Mouse (Mus musculus): ENCODE measurements around the gene Spon1. TPM values are rescaled to one million over a fixed set of nuclear protein-coding genes. Genes with fewer than 3 reads are reported as not detected.
A peak's percentile ranks its signal among the peaks of the same experiment; 100 is the strongest.

The Spon1 gene
- total RNA-seq, 2 experiments from 2014 or later: 11.9 to 16.1 TPM

DNA sequence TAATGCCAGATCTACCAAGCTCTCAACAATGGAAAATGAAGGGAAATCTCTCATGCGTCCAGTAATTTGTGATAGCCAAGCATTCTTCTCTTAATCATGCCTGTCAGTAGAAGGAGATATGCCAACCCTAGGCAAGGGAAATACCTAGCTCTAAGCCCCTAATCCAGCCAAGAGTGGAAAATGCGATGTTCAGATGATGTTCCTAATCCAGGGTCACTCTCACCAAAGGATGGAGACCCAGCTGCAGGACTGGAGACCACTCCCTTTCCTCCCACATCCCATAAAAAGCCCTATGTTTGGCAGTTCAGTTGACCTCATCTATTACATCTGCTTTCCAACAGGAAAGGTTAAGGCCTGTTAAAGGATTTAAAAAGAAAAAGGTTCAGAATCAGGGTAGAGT is 62.8 kb downstream of the Spon1 start:
- no peak for DNase-seq
- intact Hi-C loops (cut with DNase I): no loop called here

DNA sequence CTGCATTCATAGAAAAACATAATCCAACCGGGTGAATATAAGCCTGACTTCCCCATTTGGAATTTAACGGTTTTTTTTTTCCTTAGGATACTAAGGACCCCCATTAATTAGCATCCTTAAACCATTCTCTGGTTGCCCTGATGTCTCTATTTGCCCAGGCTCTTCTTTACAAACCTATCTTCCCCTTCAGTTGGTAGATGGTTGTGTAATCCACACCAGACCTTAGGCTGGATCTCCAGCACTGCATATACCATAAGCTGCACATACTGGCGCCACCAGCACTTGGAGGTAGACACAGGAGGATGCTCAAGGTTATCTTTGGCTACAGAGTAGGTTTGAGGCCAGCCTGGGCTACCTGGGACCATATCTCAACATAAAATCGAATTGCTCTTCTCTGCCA is 71.4 kb downstream of the Spon1 start:
- intact Hi-C loops (cut with DNase I): no loop called here
- no peak for DNase-seq

DNA sequence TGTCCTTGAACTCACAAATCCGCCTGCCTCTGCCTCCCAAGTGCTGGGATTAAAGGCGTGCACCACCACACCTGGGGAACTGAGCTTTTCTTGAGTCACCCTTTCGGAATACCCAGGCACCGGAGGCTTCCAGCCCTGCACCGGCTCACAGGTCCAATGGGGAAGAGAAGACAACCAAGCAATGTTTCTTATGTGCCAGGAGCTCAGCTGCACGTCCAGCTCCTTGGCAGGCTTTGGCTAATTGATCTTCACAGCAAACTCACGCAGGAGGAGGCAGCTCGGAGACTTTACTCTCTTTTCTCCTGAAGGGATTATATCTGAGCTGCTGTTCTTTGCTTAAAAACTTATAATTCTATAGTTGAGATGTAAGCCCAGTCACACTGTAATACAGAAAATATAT is 73.6 kb downstream of the Spon1 start:
- intact Hi-C loops (cut with DNase I): no loop called here
- no peak for DNase-seq

- no peak for DNase-seq
- intact Hi-C loops (cut with DNase I): no loop called here
These were observed 75.7 kb downstream of the Spon1 start for GRCm38 (mm10) chr7:113841521-113841920.

DNA sequence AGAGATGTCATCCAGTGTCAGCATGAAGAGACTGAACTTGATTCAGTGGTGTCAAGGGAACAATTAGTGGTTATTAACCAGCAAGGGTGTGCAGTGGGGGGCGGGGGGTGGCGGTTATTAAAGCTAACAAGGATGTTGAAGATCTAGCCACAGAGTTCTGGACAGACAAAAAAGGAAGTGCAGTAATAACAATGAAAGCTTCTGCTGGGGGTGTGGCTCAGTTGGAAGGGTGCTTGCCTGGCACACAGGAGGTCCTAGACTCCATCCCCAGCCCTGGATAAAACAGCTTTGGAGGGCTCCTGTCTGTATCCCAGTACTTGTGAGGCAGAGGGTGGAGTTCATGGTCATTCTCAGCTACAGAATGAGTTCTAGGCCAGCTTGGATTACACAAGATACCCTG is 77.4 kb downstream of the Spon1 start:
- DNase-seq: no peak
- intact Hi-C loops (cut with DNase I): no loop called here

- DNase-seq: no peak
- intact Hi-C loops (cut with DNase I): no loop called here
These were observed 79.4 kb downstream of the Spon1 start for GRCm38 (mm10) chr7:113845191-113845590.

DNA sequence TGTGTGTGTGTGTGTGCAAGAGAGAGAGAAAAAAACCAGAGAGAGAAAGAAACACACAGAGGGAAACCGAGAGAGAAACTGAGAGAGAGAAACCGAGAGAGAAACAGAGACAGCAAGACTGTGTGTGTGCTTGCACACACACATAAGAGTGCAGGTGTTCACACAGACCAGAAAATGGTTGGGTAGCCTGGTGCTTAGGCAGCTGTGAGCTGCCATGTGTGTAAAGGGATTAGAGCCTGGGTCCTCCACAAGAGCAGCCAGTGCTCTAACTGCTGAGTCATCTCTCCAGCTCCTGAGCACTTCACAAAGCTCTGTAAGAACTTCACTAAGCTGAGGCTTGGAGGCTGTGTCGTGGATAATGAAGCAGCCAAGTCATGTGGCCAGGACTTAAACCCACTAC is 80.8 kb downstream of the Spon1 start:
- no peak for DNase-seq
- intact Hi-C loops (cut with DNase I): no loop called here

DNA sequence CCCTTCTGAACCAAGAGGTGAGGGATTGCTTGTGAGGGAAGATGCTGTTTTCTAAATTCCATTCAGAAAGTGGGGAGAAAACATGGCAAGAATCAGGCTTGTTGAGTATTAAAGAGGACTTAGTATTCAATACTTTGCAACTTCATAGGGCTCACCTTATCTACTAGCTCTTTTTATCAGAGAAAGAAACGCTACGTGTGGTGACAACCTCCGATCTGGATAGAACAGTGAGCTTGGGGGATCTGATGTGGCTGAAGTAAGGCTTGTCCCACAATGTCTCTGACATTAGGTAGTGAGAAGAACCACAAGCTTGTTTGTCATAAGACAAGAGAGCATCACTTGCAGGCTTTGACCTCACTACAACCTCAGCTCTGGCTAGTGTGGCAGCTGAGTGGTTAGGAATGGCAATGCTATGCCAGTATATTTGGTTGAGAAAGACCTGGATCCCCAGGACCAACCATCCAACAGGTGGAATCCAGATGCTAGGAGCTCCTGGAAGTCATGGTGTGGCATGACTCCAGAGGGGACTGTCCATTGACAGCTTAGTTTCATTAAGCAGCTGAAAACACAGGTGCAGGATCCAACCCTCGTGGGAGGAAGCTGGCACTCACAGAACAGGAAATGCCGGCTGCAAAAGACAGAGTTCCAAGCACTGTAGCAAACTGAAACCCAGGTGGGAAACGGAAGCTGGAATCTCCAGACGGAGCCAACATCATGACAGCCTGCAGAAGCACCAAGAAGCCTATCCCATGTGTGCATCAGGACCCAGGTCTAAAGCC is 81.4 kb downstream of the Spon1 start:
- DNase-seq: no peak
- intact Hi-C loops (cut with DNase I): no loop called here

DNA sequence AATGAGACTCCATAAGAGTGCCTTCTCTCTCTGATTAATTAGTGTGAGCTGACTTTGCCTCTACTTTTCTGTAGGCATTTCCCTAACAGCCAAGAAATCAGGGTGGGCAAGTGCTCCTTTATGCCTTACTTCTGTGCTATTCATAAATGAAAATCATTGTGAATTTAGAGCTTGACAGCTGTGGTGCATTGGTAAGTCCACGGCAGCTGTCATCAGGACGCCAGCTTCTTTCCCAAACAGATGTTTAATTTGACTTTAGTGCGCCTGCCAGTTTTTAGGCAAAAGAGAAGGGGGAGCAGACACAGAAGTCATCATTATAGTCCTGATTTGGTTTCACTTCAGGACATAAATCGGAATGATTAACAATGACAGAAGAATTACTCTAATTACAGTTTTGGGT is 84.6 kb downstream of the Spon1 start:
- intact Hi-C loops (cut with DNase I): no loop called here
- DNase-seq: no peak

DNA sequence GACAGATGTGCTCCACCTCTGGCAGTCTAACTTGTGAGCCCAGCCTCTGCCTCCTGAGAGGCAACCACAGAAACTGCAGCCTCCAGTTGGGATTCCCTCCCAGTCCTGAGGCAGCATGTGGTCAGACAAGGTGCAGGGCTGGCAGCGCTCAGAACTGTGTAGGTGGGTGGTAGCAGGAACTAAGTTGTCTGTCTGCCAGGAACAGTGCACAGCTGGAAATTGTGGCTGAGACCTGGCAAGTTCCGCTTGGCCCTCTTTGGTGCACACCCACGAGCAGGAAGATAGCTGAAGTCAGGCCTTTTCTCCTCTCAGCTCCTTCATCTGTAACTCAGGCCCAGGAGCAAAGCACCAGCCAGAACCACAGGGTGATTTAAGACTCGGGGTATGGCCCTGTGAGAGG is 89.6 kb downstream of the Spon1 start:
- peak in 1 of 2 experiments; percentile 12 for DNase-seq
- intact Hi-C loops (cut with DNase I): no loop called here

DNA sequence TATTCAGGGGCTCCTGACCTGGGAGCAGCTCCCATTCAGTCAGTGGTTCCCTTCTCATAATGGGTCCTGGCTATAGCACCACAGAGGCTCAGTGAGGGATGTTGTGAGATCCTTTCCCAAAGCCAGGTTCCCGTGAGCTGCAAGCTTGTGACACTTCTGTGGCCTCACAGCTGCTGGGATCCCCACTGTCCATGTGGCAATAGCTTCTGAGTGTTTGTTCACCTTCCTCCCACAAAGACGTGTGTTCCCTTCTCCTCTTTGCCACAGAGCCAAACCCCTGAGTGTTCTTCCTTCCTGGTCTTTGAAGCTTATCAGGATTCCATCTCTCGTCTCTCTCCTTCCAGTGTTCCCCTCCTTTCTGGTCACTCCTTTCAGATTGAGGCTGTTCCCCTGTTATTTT is 90.3 kb downstream of the Spon1 start:
- intact Hi-C loops (cut with DNase I): no loop called here
- no peak for DNase-seq

GRCm38 (mm10) chr7:113859480-113859881 is 93.7 kb downstream of the Spon1 start:
- intact Hi-C loops (cut with DNase I): no loop called here
- no peak for DNase-seq

- no peak for DNase-seq
- intact Hi-C loops (cut with DNase I): no loop called here
These were observed 96.2 kb downstream of the Spon1 start for GRCm38 (mm10) chr7:113861964-113862363.

DNA sequence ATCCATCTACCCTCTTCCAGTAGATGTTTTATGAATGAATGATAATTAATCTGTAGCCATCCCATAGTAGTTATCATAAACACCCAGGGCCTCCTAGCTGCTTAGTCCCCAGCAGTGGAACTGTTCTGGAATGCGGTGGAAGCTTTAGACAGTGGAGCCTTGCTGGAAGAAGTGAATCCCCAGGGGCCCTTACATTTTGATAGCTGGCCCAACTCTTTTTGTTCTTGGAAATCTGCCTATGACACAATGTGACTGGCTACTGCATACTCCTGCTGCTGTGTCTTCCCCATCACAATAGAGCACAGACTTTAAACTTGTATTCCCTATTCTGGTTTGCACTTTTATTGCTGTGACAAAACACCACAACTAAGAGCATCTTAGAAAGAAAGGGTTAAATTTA is 107.0 kb downstream of the Spon1 start:
- intact Hi-C loops (cut with DNase I): no loop called here
- peak; percentile 26 to 28 for DNase-seq

DNA sequence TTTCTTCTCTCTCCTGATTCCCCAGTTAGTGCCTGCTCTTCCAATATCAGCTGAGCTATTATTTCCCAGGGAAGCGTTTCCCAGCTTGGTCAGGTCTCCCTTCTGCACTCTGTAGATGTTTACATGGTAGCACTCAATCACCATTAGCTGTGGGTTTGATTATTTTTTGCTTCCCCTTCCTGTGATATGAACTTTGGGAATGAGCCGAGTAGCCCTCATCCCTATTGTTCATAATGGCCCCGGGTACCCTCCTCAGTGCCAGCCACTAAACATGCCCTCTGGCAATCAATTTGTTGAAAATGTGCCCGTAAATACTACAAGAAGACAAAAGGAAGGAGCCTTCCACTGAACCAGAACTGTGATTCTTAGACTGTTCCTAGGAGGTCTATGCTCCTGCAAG is 111.7 kb downstream of the Spon1 start:
- intact Hi-C loops (cut with DNase I): no loop called here
- no peak for DNase-seq

DNA sequence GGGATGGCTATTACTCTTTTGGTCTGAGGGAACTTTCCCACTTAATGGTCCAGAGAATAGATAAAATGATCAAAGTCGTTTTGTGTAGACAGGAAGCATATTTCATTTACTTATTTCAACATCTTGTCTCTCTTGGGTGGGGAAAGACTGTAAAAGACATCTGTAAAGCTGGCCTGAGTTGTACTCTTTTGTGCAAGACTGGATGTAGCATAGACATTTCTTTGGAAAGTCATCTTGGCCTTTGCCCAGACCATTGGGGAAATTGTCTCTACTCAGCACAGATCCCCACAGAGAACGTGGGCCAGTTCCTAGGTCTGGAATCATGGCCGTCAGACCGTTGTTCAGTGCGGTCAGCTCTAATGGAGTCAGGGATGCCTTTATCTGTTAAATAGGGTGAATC is 112.1 kb downstream of the Spon1 start:
- intact Hi-C loops (cut with DNase I): no loop called here
- DNase-seq: no peak

DNA sequence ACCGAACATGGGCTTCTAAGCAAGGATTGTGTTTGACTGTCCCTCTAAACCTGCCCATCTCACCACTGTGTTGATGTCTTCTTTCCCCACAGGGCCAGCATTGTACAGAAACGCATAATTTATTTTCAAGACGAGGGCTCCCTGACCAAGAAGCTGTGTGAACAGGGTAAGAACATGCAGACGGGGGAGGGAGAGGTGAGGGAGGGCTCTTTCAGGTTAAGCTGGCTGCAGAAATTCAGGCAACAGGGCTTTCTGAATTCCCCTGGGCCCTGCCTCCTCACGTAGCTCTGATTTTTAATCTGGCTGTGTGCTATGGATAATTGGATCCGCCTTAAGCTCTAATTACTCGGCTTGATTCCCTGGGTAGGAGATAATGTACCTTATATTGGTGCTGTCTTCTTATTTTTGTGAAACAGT is 113.3 kb downstream of the Spon1 start:
- intact Hi-C loops (cut with DNase I): no loop called here

GRCm38 (mm10) chr7:113880021-113880420 is 114.2 kb downstream of the Spon1 start:
- DNase-seq: no peak
- intact Hi-C loops (cut with DNase I): no loop called here

More for the DNA sequence above, 113.3 kb downstream of the Spon1 start:
- no peak for DNase-seq

- intact Hi-C loops (cut with DNase I): no loop called here
- no peak for DNase-seq
These were observed 125.0 kb downstream of the Spon1 start for GRCm38 (mm10) chr7:113890782-113891181.

- no peak for DNase-seq
- intact Hi-C loops (cut with DNase I): no loop called here
These were observed 125.7 kb downstream of the Spon1 start for GRCm38 (mm10) chr7:113891491-113891890.

DNA sequence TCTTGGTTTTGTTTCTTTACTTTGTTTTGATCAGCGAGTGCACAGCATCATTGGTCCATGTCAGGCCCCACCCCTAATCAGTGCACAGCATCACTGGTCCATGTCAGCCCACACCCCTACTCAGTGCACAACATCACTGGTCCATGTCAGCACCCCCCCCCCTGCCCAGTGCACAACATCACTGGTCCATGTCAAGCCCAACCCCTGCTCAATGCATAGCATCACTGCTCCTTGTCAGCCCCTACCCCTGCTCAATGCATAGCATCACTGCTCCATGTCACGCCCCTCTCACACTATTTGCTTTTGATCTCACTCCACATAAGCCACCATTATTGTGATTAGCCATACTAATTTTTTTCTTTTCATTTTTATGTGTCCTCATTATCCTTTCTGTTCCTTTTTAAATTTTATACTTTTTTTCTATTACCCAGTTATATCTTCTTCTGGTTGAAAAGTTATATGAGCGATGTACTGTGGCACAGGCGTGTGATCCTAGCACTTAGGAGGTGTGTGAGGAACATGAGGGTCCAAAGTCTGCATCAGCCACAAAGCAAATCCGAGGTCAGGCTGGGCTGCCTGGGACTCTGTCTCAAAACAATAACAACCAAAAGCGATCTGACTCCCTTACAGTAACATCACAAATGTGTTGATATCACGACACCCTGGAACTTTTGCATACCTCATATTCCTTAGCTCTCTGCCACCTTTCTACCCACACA is 128.3 kb downstream of the Spon1 start:
- no peak for DNase-seq

GRCm38 (mm10) chr7:113895266-113895665 is 129.5 kb downstream of the Spon1 start:
- no peak for DNase-seq
- intact Hi-C loops (cut with DNase I): no loop called here

More for the DNA sequence above, 128.3 kb downstream of the Spon1 start:
- intact Hi-C loops (cut with DNase I): no loop called here
